Mouse (Mus musculus): ENCODE data around the gene Igf2bp1.

The Igf2bp1 gene

DNA sequence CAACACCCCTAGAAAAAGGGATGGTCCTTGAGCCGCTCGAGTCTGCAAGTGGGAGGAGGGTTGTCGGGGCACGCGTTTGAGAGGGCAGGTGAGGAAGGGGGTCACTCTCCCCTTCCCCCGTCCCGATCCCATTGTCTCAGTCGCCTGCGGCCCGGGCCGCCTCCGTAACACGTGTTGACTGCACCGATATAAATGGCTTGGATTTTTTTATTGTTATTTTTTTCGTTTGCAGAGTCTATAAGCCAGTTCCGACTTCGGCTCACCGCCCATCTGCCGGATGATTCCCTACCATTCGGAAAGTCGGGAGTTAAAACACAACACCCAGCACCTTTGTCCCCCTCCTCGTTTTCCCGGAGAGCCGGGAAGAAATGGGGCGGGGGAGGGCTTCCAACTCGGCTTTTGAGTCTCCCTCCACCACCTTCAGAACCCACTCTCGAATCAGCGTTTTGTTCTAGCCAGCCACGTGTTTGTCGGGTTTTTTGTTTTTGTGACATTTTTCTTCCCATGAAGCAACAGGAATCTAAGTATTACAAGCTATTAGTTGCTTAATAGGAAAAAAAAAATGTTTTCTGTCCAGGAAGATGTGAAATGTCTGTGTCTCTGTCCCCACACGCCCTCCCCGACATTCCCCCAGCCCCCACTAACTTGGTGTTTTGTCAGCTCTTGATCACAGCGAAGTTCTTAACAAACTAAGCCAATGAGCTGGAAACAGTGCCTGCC lies 1.9 kb upstream of the Igf2bp1 start:
- peak; percentile 41 for DNase-seq (ENCODE audit: low read depth)

DNA sequence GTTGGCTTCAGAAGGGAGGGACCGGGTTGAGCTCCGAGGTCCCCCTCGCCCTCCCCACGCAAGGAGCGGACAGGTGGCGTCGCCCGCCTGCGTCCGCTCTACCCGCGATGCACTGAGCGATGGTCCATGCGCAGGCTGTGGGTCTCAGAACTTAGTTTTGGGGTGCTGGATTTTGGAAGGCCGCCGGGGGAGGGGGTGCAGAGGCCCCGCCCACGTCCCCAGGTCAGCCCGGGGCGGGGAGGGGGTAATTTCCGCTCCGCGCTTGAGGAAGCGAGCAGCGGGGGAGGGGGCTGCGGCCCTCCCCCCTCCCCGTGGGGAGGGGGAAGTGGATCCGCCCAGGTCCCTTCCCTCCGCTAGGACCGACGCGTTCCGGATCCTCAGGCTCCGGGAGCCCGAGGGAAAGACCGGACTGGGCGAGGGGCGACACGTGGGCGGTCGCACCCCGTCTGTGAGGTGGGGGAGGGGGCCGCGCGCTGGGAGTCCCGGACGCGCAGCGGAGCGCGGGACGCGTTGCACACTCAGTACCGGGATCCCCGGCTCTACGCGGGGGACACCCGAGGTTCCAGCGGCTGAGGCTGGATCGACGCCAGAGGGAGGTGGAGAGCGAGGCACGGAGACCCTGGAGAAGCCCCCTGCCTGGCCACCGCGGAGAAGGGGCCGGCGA lies 1.2 kb upstream of the Igf2bp1 start:
- peak; percentile 44 for DNase-seq (ENCODE audit: low read depth)

DNA sequence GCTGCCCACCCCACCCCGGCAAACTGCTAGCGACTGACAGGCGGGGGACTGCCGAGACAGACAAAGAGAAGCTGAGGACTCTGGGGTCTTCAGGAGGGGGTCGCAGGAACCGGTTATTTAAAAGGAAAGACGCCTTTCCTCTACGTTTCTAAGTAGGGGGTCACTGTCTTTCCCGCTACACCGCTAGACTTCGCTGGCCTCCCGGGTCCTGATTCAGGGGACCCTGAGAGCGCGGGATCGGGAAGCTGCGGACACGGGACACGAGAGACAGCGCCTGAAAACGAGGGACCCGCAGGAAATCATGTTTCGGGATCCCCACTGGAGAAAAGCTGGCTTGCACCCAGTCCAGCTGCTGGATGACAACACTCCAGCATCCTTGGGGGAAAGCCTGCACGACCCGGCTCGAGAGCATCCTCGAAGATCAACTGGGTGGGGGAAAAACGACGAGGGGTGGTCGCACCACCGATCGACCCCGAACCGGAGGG lies 669 bp upstream of the Igf2bp1 start:
- DNase-seq (ENCODE audit: low read depth): no peak

DNA sequence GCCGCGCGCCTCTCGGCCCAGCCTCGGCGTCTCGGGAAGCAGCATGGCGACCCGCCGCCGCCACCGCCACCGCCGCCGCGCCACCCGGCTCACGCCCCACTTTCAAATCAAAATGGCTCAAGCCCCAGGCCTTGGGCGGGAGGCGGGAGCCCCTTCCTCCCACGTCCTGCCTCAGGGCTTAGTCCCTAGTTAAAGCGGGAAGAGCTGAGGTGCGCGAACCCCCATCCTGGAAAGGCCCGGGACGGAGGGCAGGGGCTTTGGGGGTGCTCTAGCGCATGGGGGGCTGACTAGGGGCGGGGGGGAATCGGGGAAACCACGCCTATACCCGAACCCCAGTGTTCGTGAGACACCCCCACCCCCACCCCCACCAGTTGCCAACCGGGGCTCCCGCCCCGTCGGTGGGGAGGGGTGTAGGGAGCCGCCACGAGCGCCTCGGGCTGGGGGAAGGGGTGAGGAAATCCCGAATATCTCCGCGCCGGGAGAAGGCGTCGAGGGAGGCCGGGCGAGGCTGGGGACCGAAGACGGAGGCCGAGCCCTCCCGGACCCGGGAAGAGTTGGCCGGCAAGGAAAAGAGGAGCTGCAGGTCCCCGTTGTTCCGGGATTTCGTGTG lies 842 bp downstream of the Igf2bp1 start:
- DNase-seq (ENCODE audit: low read depth): peak; percentile 43

DNA sequence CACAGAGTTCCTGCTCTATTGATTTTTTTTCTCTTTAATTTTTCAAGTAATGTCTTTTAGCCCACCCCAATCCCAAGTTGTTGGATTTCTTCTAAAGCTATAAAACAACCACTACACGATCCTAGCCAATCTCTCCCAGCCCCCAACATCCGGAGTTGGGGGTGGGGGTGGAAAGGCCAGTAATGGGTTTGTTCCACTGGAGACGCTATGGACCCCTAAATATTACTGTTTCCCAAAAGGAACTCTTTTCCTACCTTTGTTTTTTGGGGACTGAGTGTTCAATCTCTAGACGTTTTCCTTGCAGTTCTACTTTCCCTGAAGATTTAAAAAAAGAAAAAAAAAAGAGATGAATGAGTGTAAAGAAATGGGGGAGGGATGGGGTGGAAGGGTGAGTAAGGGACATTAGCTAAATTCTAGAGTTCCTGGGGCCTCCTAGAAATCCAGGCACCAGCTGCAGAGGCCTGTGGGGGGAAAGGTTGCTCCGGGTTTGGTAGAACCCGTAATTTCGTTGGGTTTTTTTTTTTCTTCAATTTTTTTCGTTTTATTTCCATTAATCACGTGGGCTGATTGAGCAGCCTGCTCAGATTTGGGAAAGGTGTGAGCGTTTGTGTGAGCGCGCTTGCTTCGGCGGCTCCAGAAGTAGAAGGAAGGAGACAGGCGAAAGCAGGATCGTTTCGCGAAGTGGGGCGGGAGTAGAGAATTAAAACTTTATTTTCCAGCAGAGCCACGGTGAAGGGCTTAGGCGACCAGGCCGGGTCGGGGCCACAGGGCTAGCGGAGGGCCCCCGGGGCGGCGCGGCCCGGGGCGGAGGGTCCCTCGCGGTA lies 1.6 kb downstream of the Igf2bp1 start:
- peak; percentile 35 for DNase-seq (ENCODE audit: low read depth)

DNA sequence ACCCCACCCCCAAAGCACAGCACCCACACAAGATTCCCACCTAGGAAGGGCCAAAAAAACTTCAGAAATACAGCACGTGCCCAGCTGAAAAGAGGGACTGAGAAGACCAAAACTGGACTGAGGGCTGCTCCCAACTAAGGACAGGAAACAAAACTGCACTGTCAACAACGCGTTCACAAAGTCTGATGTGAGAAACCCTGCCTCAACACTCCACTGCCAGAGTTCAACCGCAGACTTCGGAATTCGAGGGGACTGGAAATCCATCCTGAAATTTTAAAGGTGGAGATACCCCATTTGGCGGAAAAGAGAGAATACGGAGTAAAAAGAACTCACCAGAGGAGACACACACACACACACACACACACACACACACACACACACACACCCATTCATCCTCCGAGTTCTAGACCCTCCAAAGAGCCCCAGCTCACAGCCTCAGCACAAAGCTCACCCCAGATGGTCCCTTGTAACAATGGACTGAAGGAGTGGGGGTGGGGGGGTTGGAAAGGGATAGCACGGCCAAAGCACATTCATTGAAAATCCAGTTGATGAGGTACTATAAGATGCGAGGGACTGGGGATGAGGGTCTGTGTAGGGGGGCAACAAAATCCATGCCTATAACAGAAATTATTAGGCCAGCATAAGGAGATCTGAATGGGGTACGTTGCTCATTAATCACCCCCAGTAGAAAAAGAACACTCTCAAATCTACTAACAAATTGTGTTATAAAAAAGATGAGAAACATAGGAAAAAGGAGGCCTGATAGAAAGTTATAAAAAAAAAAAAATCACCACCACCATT lies 2.4 kb downstream of the Igf2bp1 start:
- peak; percentile 9 for DNase-seq (ENCODE audit: low read depth)

DNA sequence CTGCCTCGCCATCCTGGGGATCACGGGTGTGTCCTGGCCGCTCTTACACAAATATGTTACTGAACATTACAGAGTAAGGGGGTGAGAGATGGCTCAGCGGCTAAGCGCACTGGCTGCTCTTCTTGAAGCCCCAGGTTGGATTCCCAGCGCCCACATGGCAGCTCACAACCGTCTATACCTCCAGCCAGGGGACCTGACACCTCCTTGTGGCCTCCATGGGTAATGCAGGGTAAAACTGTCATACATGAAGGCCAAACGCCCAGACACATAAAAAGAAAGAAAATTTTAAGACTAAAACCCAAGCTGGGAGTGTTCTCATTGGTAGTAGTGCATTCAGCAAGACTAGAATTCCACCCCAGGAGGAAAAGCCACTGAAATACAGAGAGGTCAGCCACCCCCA lies 11.6 kb downstream of the Igf2bp1 start:
- no peak for DNase-seq (ENCODE audit: low read depth)

DNA sequence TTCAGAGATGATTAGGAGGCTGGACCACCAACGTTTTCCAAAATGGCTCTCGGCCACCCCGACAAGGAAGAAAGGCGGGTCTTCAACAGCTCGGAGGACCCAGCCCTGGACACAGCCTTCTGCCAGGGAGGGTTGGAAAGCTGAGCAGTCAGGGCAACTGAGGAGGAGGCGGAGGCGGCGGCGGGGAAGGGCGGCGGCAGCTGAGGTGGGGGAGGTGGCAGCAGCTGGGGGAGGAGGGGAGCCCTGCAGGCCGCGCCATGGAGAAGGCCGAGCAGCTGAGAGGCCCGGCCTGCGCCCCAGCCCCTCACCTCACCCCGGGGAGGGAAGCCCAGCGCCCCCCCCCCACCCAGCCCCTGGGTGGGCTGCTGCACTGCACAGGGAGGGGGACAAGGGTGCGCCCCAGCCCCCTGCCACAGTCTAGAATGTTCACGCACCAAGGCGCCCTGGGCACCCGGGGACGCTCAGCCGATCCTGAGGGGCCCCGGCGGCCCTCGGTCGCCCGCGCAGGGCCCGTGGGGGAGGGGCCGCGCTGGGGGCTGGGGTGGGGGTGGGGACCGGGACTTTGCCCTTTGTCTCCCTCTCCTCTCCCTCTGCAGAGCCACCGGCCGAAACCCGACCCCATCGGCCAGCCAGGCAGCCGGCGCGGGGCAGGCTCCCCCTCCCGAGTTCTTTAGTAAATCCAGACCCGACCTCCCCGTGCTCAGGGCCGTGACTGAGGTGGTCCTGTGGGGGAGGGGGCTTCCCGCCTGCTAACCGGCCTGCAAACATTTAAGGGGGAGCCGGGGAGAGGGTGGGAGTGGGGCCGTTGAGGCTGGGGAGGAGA lies 14.6 kb downstream of the Igf2bp1 start:
- DNase-seq (ENCODE audit: low read depth): no peak

DNA sequence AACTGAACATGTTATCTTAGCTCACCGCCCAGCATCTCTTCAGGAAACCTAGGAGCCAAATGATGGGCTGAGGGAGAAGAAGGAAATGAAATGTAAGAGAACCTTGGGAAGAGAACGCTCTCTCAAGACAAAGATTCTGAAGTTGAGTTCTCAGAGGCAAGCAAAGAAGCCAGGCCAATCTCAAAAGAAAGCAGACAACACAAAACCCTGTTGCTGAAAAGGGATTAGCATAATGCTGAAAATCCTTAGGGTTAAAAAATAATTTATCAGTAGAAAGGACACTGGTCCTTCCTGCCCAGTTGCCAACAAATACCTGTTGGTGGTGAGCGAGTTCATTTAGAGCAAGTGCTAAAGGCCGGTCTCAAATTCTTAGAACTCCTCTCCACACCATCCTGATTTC lies 15.3 kb downstream of the Igf2bp1 start:
- no peak for DNase-seq (ENCODE audit: low read depth)

DNA sequence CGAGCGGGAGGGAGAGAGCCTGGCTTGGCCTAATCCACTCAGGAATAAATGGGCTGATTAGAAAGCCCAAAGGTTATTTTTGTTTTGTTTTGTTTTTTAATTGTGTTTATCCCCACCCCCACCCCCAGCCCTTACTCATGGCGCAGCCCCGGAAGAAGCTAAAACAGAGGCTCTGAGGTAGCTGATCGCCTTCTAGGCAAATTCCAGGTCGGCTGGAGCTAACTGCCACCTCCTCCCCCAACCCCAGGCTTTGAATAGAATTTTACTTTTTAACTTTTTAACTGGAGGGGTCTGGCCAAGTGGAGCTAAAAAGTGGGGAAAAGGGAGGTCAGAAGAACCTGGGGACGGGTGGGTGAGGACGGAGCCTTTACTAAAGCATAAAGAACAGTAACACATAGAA lies 15.9 kb downstream of the Igf2bp1 start:
- DNase-seq (ENCODE audit: low read depth): no peak

DNA sequence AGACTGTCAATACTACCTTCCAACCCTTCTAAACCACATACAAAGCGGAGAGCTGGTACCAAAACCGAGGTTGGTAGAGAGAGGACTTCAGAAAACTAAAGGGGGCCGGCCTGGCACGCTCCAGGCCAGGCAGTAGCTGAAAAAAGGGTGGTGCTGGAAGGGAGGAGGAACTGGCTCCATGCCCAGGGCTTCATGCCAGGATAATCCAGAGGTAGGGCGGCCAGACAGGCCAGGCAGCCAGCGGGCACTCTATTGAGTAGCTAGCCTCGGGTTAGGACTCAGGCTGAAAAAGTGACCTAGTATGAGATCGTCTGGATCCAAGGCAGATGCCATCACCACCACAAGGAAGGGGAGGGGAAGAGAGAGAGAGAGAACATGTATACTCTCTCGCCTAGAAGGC lies 17.2 kb downstream of the Igf2bp1 start:
- no peak for DNase-seq (ENCODE audit: low read depth)

DNA sequence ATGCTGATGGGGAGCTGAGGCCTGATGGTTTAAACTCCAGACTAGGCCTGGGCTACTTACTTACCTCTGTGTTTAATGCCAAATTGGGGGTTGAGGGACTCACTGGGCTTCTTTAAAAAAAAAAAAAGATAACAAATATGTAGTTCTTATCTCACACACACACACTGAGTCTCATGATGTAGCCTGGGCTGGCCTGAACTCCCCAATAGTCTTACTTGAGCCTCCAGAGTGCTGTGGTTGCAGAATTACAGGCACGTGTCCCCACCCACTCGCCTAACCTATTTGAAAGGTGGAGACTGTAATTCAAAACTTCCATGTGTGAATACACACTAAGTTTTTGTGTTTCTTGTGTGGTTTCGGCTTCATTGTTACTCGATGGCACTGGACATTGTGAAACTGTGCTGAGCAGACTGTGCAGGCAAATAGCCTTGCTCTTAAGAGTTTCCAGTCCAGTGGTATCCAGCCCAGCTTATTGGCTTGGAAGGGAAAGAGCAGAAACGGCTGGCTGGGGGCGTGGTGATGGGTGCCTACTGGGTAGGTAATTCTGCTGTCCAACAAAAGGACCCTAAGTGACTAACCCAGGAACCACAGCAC lies 17.8 kb downstream of the Igf2bp1 start:
- no peak for DNase-seq (ENCODE audit: low read depth)

DNA sequence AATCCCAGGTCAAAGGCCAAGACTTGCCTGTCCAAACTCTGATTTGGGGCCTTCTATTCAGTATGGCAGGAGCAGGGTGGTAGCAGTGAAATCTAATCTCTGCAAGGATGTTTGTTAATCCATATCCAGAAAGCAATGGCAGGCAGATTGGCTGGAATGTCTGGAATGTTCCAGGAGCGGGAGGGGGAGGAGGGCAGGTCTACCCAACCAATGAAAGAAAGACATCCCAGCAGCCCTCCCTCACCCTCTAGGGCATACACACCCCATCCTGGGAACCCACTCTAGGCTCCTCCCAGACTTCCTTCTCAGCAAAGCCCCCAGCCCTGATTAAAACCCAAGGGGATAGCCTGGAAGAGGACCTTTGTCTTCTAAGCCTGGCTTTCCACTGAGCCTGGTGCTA lies 23.3 kb downstream of the Igf2bp1 start:
- DNase-seq (ENCODE audit: low read depth): no peak

DNA sequence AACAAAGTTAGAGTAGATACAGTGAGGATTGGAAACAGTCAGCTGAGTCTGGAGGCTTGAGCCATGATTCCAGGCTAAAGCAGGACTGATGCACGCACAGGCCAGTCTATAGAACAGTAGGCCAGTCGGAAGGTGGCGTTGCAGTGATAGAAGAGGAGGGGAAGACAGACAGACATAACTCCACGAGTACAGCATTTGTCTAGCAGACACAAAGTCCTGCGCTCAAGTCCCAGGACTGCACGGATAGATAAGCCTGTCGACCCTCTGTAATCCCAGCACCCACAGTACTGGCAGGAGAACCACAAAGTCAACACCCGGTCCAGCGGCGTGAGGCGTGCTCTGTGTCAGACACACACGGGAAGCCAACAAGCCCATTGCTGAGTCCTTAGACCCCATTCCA lies 23.9 kb downstream of the Igf2bp1 start:
- no peak for DNase-seq (ENCODE audit: low read depth)

DNA sequence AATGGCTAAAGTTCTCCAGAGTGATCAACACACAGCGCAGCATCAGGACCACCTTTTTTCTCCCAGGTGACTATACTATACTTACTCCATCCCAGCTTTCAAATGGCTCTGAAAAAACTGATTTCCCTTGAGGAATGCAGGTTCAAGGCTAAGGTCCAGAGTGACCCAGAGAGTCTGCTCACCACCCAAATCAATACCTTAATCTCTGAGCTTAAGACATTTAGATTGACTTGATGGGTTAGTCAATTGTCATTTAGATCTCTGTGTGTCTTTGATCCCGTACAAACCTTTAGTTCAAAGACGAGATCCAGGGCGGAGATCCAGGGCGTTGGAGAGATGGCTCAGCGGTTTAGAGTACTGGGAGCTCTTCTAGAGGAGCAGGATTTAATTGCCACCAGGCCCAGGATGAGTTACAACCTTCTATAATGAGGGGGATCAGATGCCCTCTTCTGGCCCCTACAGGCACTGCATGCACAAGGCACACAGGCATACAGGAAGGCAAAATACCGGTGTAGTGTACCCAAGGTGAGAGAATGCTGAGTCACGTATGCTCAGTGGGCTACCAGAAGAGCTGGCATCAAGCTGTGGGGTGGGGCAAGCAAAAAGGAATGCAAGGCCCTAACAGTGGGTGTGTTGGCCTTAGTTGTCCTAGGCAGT lies 24.9 kb downstream of the Igf2bp1 start:
- peak; percentile 56 for DNase-seq (ENCODE audit: low read depth)

DNA sequence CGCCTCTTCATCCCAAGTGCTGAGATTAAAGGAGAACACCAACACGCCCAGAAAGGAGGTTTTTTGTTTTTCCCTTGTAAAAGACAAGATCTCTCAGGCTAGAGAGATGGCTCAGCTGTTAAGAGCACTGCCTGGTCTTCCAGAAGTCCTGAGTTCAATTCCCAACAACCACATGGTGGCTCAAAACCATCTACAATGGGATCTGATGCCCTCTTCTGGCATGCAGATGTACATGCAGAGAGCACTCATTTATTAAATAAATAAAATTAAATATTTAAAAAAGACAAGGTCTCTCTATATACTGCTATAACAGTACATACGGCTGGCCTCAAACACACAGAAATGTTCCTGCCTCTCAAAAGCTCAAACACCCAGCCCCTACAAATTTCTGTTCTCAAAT lies 27.3 kb downstream of the Igf2bp1 start:
- no peak for DNase-seq (ENCODE audit: low read depth)

DNA sequence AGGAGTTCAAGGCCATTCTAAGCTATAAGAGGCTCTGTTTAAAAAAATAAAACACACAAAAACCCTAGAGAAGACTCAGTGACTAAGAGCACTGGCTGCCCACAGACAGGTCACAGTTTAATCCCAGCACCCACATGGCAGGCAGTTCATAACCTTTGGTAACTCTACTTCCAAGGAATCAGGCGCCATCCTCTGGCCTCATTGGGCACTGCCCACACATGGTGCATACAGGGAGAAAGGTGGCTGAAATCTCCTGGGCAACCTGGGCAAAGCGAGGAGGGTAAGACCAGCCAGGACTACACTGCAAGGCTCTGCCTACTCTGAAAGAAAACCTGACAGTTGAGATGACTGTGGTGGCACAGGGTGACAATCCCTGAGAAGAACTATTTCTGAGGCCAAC lies 29.4 kb downstream of the Igf2bp1 start:
- DNase-seq (ENCODE audit: low read depth): no peak

DNA sequence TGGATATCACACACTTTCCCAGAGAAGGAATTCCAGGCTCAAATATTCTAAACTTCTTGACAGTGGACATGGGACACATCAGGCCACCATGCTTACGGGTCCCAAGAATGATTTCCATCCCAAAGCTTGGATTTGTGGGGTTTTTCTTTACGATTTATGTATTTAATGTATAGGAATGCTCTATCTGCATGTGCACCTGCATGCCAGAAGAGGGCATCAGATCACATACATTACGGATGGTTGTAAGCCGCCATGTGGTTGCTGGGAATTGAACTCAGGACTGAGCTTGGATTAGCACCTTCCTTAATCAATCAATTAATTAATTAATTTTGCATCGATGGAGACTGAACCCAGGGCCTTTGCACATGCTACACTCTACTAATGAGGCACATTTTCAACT lies 30.0 kb downstream of the Igf2bp1 start:
- DNase-seq (ENCODE audit: low read depth): no peak

DNA sequence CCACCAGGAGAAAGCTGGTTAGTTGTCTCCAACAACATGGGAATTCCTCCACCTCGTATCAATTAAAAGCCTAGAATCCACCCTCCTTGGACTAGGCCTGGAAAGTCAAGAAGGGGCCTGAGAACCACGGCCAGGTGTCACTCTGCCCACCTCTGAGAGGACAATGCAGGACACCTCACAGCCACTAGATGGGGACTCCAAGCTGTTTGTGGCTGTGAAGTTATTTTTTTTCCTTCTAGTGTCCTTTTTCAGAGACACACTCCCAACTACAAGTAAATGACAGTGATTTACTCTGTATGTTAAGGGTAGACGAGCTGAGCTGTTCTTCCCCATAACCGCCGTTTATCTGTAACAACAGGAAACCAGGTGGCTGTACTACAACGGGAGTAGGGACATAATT lies 32.6 kb downstream of the Igf2bp1 start:
- DNase-seq (ENCODE audit: low read depth): no peak

DNA sequence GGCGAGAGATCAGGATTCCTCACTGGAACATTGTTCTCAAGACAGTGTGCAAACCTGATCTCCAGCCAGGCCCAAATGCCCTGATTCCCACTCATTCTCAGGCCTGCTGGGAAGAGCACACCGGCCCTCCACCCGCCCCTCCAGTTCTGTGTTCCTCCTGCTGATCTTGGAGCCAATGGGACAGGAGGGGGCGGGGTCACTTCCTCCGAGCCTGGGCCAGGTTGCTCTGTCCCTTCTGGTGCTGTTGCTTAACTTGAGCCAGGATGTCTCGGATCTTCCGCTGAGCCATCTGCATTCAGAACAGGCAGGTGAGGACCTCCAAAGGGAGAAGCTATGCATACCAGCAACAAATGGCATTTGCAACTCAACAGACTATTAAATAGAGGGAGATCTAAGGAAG lies 42.4 kb downstream of the Igf2bp1 start:
- DNase-seq (ENCODE audit: low read depth): no peak
